Mouse (Mus musculus) MEL (cell line): ENCODE results near the gene Gm10134. TPM values are rescaled to one million over a fixed set of nuclear protein-coding genes. Genes with fewer than 3 reads are reported as not detected.

Experiments used
- DNase-seq: peaks from one replicate; pipeline ENCODE4 v3.0.0; 2011; ENCODE audit warnings: low read depth, low spot score
- H3K27ac ChIP-seq: 2 replicates; pipeline ENCODE4 v1.5.1; 2012; ENCODE audit warnings: low read depth, mild to moderate bottlenecking, control low read depth, low read length, moderate library complexity; ENCODE audit not compliant: control insufficient read depth
- H3K27me3 ChIP-seq, 2 experiments: fragments of 150-350 bp in 1 of 2; sonication (generic) in 1 of 2; 2 replicates each; pipeline ENCODE4 v1.6.1; 2012; ENCODE audit warnings: low read length in 2 of 2, mild to moderate bottlenecking in 2 of 2, improper control_type of control experiment in 1 of 2, moderate library complexity in 1 of 2; ENCODE audit not compliant: insufficient read depth in 2 of 2, control insufficient read depth in 1 of 2
- H3K36me3 ChIP-seq, 2 experiments: 2 replicates each; pipeline ENCODE4 v1.6.1; 2012 to 2014; ENCODE audit warnings: low read length in 2 of 2, improper control_type of control experiment in 1 of 2, inconsistent platforms in 1 of 2, mild to moderate bottlenecking in 1 of 2; ENCODE audit not compliant: insufficient read depth in 2 of 2, control insufficient read depth in 1 of 2
- H3K4me1 ChIP-seq, 2 experiments: fragments of 150-350 bp in 1 of 2; sonication (generic) in 1 of 2; 2 replicates each; pipeline ENCODE4 v1.6.1; 2012; ENCODE audit warnings: low read length in 2 of 2, improper control_type of control experiment in 1 of 2, mild to moderate bottlenecking in 1 of 2; ENCODE audit not compliant: insufficient read depth in 2 of 2, control insufficient read depth in 1 of 2
- H3K4me3 ChIP-seq, 2 experiments: fragments of 150-350 bp in 1 of 2; sonication (generic) in 1 of 2; 2 replicates each; pipeline ENCODE4 v1.5.1; 2012; ENCODE audit warnings: low read depth in 2 of 2, low read length in 2 of 2, mild to moderate bottlenecking in 2 of 2, moderate library complexity in 2 of 2, control low read depth in 1 of 2, improper control_type of control experiment in 1 of 2; ENCODE audit not compliant: control insufficient read depth in 1 of 2, insufficient read depth in 1 of 2
- H3K79me2 ChIP-seq: 2 replicates; pipeline ENCODE4 v1.6.1; 2012; ENCODE audit warnings: mild to moderate bottlenecking, low read length, moderate library complexity; ENCODE audit not compliant: control insufficient read depth, poor library complexity, insufficient read depth
- H3K9ac ChIP-seq: 2 replicates; pipeline ENCODE4 v1.6.1; 2012; ENCODE audit warnings: low read depth, mild to moderate bottlenecking, control low read depth, low read length, moderate library complexity; ENCODE audit not compliant: control insufficient read depth, poor library complexity, severe bottlenecking
- H3K9me3 ChIP-seq: fragments of 150-350 bp; sonication (generic); replicated peaks from 2 replicates; pipeline ENCODE4 v1.6.1; 2012; ENCODE audit warnings: mild to moderate bottlenecking, low read length, improper control_type of control experiment, moderate library complexity; ENCODE audit not compliant: insufficient read depth
- CHD1 ChIP-seq: IDR thresholded peaks from 2 replicates; pipeline ENCODE4 v1.6.1; 2012; ENCODE audit warnings: low read depth, mild to moderate bottlenecking, inconsistent platforms, low read length, improper control_type of control experiment
- CTCF ChIP-seq, 3 experiments: IDR thresholded peaks in 2 of 3; conservative IDR thresholded peaks in 1 of 3; 2 replicates each; pipeline ENCODE4 v1.5.1; 2011 to 2012; ENCODE audit warnings: low read length in 3 of 3, low read depth in 2 of 3, mild to moderate bottlenecking in 2 of 3, improper control_type of control experiment in 1 of 3, inconsistent platforms in 1 of 3, mixed read lengths in 1 of 3, moderate library complexity in 1 of 3; ENCODE audit not compliant: control insufficient read depth in 1 of 3, insufficient read depth in 1 of 3, poor library complexity in 1 of 3, severe bottlenecking in 1 of 3
- E2F4 ChIP-seq: IDR thresholded peaks from 2 replicates; pipeline ENCODE4 v1.6.1; 2011; ENCODE audit warnings: low read depth, low read length, improper control_type of control experiment, borderline replicate concordance
- ELF1 ChIP-seq: IDR thresholded peaks from 2 replicates; pipeline ENCODE4 v1.6.1; 2014; ENCODE audit warnings: low read depth, mild to moderate bottlenecking, inconsistent platforms, low read length, improper control_type of control experiment, moderate library complexity
- EP300 ChIP-seq, 2 experiments: IDR thresholded peaks; 2 replicates each; pipeline ENCODE4 v1.6.1; 2011; ENCODE audit warnings: improper control_type of control experiment in 2 of 2, low read length in 2 of 2, low read depth in 1 of 2, mild to moderate bottlenecking in 1 of 2
- ETS1 ChIP-seq: IDR thresholded peaks from 2 replicates; pipeline ENCODE4 v1.6.1; 2012; ENCODE audit warnings: low read depth, mild to moderate bottlenecking, inconsistent platforms, low read length, improper control_type of control experiment, moderate library complexity
- GABPA ChIP-seq: IDR thresholded peaks from 2 replicates; pipeline ENCODE4 v1.6.1; 2012; ENCODE audit warnings: low read depth, mild to moderate bottlenecking, inconsistent platforms, low read length, improper control_type of control experiment, moderate library complexity
- GATA1 ChIP-seq: IDR thresholded peaks from 2 replicates; pipeline ENCODE4 v1.6.1; 2011; ENCODE audit warnings: low read depth, low read length, improper control_type of control experiment
- HCFC1 ChIP-seq: IDR thresholded peaks from 2 replicates; pipeline ENCODE4 v1.6.1; 2012; ENCODE audit warnings: low read depth, mild to moderate bottlenecking, inconsistent platforms, low read length, improper control_type of control experiment, moderate library complexity
- JUND ChIP-seq: IDR thresholded peaks from 2 replicates; pipeline ENCODE4 v1.6.1; 2011; ENCODE audit warnings: low read depth, mild to moderate bottlenecking, improper control_type of control experiment, low read length
- KAT2A ChIP-seq: conservative IDR thresholded peaks from 2 replicates; pipeline ENCODE4 v1.6.1; 2012; ENCODE audit warnings: low read depth, low read length, improper control_type of control experiment, inconsistent platforms
- MAFK ChIP-seq: IDR thresholded peaks from 2 replicates; pipeline ENCODE4 v1.6.1; 2011; ENCODE audit warnings: low read depth, mild to moderate bottlenecking, low read length, improper control_type of control experiment, borderline replicate concordance
- MAX ChIP-seq: IDR thresholded peaks from 2 replicates; pipeline ENCODE4 v1.6.1; 2011; ENCODE audit warnings: low read length, improper control_type of control experiment
- MEF2A ChIP-seq: IDR thresholded peaks from 2 replicates; pipeline ENCODE4 v1.6.1; 2014; ENCODE audit warnings: low read depth, mild to moderate bottlenecking, inconsistent platforms, low read length, improper control_type of control experiment; ENCODE audit not compliant: poor library complexity, insufficient replicate concordance, severe bottlenecking; ENCODE audit errors: extremely low read depth
- NELFE ChIP-seq: IDR thresholded peaks from 2 replicates; pipeline ENCODE4 v1.6.1; 2011; ENCODE audit warnings: low read depth, low read length, improper control_type of control experiment
- POLR2A ChIP-seq, 2 experiments: IDR thresholded peaks; 2 replicates each; pipeline ENCODE4 v1.6.1; 2011 to 2012; ENCODE audit warnings: low read length in 2 of 2, mild to moderate bottlenecking in 2 of 2, control low read depth in 1 of 2, improper control_type of control experiment in 1 of 2, low read depth in 1 of 2, moderate library complexity in 1 of 2; ENCODE audit not compliant: control insufficient read depth in 1 of 2, insufficient read depth in 1 of 2, poor library complexity in 1 of 2
- RAD21 ChIP-seq: IDR thresholded peaks from 2 replicates; pipeline ENCODE4 v1.6.1; 2011; ENCODE audit warnings: mild to moderate bottlenecking, low read depth, low read length, improper control_type of control experiment
- RCOR1 ChIP-seq: IDR thresholded peaks from 2 replicates; pipeline ENCODE4 v1.6.1; 2012; ENCODE audit warnings: low read depth, mild to moderate bottlenecking, inconsistent platforms, low read length, improper control_type of control experiment
- SIN3A ChIP-seq: IDR thresholded peaks from 2 replicates; pipeline ENCODE4 v1.6.1; 2012; ENCODE audit warnings: low read length, improper control_type of control experiment, inconsistent platforms
- SMC3 ChIP-seq: IDR thresholded peaks from 2 replicates; pipeline ENCODE4 v1.6.1; 2011; ENCODE audit warnings: low read depth, low read length, improper control_type of control experiment
- TAL1 ChIP-seq: IDR thresholded peaks from 2 replicates; pipeline ENCODE4 v1.6.1; 2012; ENCODE audit warnings: mild to moderate bottlenecking, inconsistent platforms, low read length, moderate library complexity, mixed read lengths
- TBP ChIP-seq: IDR thresholded peaks from 2 replicates; pipeline ENCODE4 v1.8.0; 2011; ENCODE audit warnings: low read depth, low read length, improper control_type of control experiment
- TCF12 ChIP-seq: IDR thresholded peaks from 2 replicates; pipeline ENCODE4 v1.6.1; 2014; ENCODE audit warnings: low read depth, mild to moderate bottlenecking, inconsistent platforms, low read length, improper control_type of control experiment, moderate library complexity
- UBTF ChIP-seq: IDR thresholded peaks from 2 replicates; pipeline ENCODE4 v1.6.1; 2012; ENCODE audit warnings: low read depth, mild to moderate bottlenecking, inconsistent platforms, low read length, improper control_type of control experiment, moderate library complexity, borderline replicate concordance; ENCODE audit not compliant: insufficient read depth
- USF1 ChIP-seq: IDR thresholded peaks from 2 replicates; pipeline ENCODE4 v1.6.1; 2014; ENCODE audit warnings: low read depth, mild to moderate bottlenecking, inconsistent platforms, low read length, improper control_type of control experiment, moderate library complexity
- USF2 ChIP-seq, 2 experiments: IDR thresholded peaks; 2 replicates each; pipeline ENCODE4 v1.6.1; 2011 to 2012; ENCODE audit warnings: improper control_type of control experiment in 2 of 2, low read length in 2 of 2, borderline replicate concordance in 1 of 2, inconsistent platforms in 1 of 2, low read depth in 1 of 2, mild to moderate bottlenecking in 1 of 2; ENCODE audit not compliant: insufficient read depth in 1 of 2
- ZC3H11A ChIP-seq: IDR thresholded peaks from 2 replicates; pipeline ENCODE4 v1.6.1; 2012; ENCODE audit warnings: low read depth, mild to moderate bottlenecking, inconsistent platforms, low read length, improper control_type of control experiment
- ZMIZ1 ChIP-seq: IDR thresholded peaks from 2 replicates; pipeline ENCODE4 v1.6.1; 2012; ENCODE audit warnings: low read depth, mild to moderate bottlenecking, inconsistent platforms, low read length, improper control_type of control experiment, moderate library complexity
- ZNF384 ChIP-seq: IDR thresholded peaks from 2 replicates; pipeline ENCODE4 v1.6.1; 2012; ENCODE audit warnings: low read depth, mild to moderate bottlenecking, inconsistent platforms, low read length, improper control_type of control experiment
- polyA plus RNA-seq, 2 experiments: library from polyadenylated mRNA; stranded (reverse) in 1 of 2; unstranded in 1 of 2; fragments of >175 nt in 1 of 2; fragments of >200 nt in 1 of 2; gene quantifications; 2 replicates each; pipeline versions ENCODE4 v1.2.1 to v1.2.4; 2012; ENCODE audit warnings: low replicate concordance in 2 of 2, low read depth in 1 of 2; ENCODE audit not compliant: insufficient read length in 2 of 2, insufficient read depth in 1 of 2, missing spikeins in 1 of 2
- total RNA-seq: library from RNA; depleted of rRNA; stranded (reverse); fragments of 300-350 nt; gene quantifications from 2 replicates; pipeline ENCODE4 v1.2.3, GENCODE M21; 2012

Gm10134 gene
- total and polyA plus RNA-seq, 3 experiments: not detected

DNA sequence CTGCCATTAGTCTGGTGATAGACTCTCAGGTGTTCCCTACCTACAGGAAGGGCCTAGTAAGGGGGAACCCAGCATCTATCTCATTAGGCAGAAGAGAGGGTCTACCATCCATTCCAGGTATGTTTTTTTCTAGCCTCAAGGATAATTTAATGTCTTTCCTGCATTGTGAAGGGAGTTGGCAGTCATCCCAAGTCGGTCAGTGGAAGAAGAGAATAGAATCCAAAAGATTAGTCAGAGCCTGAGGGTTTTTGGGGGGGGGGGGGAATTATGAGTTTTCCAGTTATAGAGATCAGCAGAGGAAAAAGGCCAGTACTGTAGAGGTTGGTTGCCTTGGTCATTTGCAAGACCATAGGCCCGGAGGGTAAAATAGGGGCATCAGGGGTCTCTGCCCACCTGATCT lies 11.4 kb upstream of the Gm10134 start:
- no peak overlapping the region for H3K9ac ChIP-seq
- H3K36me3 ChIP-seq: peaks cover 0 to 5% of the 10 kb centered on the region in 2 experiments; a peak in 1 of 4 replicates
- no peak overlapping the region for H3K4me3 ChIP-seq
- no peaks in the 10 kb centered on the region for H3K79me2 ChIP-seq
- DNase-seq: no peak
- no peak for TF ChIP-seq TCF12
- TF ChIP-seq USF2 (IDR thresholded peaks at IDR 0.05; ENCODE audit: borderline replicate concordance in 1 of 2, insufficient read depth in 1 of 2, low read depth in 1 of 2, low read length in 2 of 2): no peak
- TF ChIP-seq TBP: no peak
- no peak for TF ChIP-seq MAX
- TF ChIP-seq KAT2A: no peak
- no peak for TF ChIP-seq MEF2A
- TF ChIP-seq ZNF384: no peak
- TF ChIP-seq SMC3: no peak
- TF ChIP-seq JUND: no peak
- TF ChIP-seq MAFK: no peak
- TF ChIP-seq GABPA: no peak
- TF ChIP-seq TAL1: no peak
- no peaks in the 10 kb centered on the region for H3K9me3 ChIP-seq
- no peak overlapping the region for H3K27ac ChIP-seq
- H3K27me3 ChIP-seq: no peaks in the 10 kb centered on the region
- H3K4me1 ChIP-seq: peaks cover 5% of the 10 kb centered on the region in 2 experiments; a peak in 3 of 4 replicates

DNA sequence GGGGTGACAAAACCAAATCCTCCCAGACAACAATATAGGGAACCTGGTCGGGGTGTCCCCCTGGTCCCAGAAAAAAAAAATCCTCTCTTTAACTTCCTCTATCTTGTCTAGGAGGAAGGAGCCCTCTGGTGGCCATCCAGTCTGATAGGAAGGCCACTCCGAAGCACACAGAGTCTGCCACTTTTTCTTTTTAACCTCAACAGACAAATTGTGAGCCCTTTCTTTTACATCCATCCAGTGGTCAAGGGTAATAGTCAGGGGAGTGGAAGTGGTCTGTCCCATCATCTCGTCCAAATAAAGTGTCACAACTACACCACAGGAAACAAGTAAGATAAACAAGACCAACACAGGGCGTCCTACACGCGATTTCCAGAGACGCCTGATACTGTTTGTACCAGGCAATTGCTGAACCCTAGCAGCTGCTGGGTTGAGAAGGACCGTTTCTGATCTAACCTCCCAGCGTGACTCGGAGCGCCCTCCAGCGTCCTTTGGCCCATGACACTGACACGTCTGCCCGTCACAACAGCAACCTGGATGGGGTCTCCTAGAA lies 10.6 kb upstream of the Gm10134 start:
- H3K9me3 ChIP-seq: no peaks in the 10 kb centered on the region
- H3K36me3 ChIP-seq: peaks cover 0 to 5% of the 10 kb centered on the region in 2 experiments; a peak in 1 of 4 replicates
- H3K4me1 ChIP-seq: peaks cover 5% of the 10 kb centered on the region in 2 experiments; a peak in 3 of 4 replicates
- H3K27ac ChIP-seq: peak overlapping the region; percentile 58
- H3K79me2 ChIP-seq: no peaks in the 10 kb centered on the region
- DNase-seq: peak; percentile 88
- H3K27me3 ChIP-seq: no peaks in the 10 kb centered on the region
- H3K9ac ChIP-seq: peak overlapping the region; percentile 75
- H3K4me3 ChIP-seq: peak overlapping the region; percentile 70 to 86
- TF ChIP-seq TAL1 (no peak), POLR2A (IDR thresholded peaks at IDR 0.05; ENCODE audit: control insufficient read depth in 1 of 2, insufficient read depth in 1 of 2, low read depth in 1 of 2, low read length in 2 of 2, poor library complexity in 1 of 2) (no peak; a peak in 1 of 4 replicates), EP300 (IDR thresholded peaks at IDR 0.05; ENCODE audit: low read depth in 1 of 2, low read length in 2 of 2) (peak in 1 of 2 experiments; percentile 14; a peak in 1 of 4 replicates), TBP (0 out of 2 replicates have a peak, but pooled peaks have one; percentile 36), ETS1 (0 out of 2 replicates have a peak, but pooled peaks have one; percentile 15), UBTF (no peak), E2F4 (no peak), CTCF (IDR thresholded peaks at IDR 0.05 in 2 of 3, conservative IDR thresholded peaks at IDR 0.05 in 1 of 3; ENCODE audit: control insufficient read depth in 1 of 3, insufficient read depth in 1 of 3, low read depth in 2 of 3, low read length in 3 of 3, poor library complexity in 1 of 3, severe bottlenecking in 1 of 3) (peak; percentile 28 to 75 (median 72)), ZNF384 (peak; percentile 95), ELF1 (no peak), RAD21 (no peak; the same call in none of the 2 replicates), GATA1 (no peak), TCF12 (0 out of 2 replicates have a peak, but pooled peaks have one; percentile 16), ZC3H11A (no peak), ZMIZ1 (no peak), HCFC1 (no peak), SIN3A (peak; percentile 41; the same call in 1 of the 2 replicates), MAX (no peak; the same call in 1 of the 2 replicates), CHD1 (no peak), MEF2A (no peak), GABPA (no peak), RCOR1 (no peak), USF1 (no peak), USF2 (IDR thresholded peaks at IDR 0.05; ENCODE audit: borderline replicate concordance in 1 of 2, insufficient read depth in 1 of 2, low read depth in 1 of 2, low read length in 2 of 2) (no peak), NELFE (no peak)
